Mouse (Mus musculus) left cerebral cortex, adult 8-10 months (tissue): ENCODE results near the gene Nfkbia. TPM values are rescaled to one million over a fixed set of nuclear protein-coding genes. Genes with fewer than 3 reads are reported as not detected.

Experiments used
- DNase-seq, 2 experiments: peaks; one replicate each; pipeline ENCODE4 v3.0.0; 2022; ENCODE audit warnings: low spot score in 2 of 2
- total RNA-seq, 4 experiments: library from RNA; stranded (reverse); gene quantifications; 2 replicates each; pipeline ENCODE4 v1.2.4; 2022

Nfkbia gene
- total RNA-seq, 4 experiments from 2014 or later = 30.4 to 36.8 (median 35.1) TPM

DNA sequence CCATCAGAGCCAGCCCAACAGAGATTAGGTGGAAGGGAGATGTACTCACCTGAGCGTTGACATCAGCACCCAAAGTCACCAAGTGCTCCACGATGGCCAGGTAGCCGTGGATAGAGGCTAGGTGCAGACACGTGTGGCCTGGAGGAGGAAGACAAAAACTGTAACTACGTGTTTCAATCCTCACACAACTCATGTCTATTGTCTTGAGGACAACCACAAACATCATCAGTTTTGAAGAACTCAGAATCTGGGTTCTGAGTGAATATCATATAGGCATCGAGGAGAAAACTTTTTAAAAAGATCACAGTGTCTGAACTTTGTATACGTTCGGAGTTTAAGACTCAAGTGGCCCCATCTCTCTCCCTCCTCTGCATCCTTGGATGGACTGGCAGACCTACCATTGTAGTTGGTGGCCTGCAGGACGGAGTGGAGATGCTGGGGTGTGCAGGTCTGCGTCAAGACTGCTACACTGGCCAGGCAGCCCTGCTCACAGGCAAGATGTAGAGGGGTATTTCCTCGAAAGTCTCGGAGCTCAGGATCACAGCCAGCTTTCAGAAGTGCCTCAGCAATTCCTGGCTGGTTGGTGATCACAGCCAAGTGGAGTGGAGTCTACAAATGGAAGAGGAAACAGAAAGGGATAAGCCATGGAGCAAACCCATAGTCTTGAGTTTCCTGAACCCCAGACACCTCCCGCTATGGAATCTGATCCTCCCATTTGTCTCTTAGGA is 1.6 kb downstream of the Nfkbia start:
- DNase-seq = no peak

DNA sequence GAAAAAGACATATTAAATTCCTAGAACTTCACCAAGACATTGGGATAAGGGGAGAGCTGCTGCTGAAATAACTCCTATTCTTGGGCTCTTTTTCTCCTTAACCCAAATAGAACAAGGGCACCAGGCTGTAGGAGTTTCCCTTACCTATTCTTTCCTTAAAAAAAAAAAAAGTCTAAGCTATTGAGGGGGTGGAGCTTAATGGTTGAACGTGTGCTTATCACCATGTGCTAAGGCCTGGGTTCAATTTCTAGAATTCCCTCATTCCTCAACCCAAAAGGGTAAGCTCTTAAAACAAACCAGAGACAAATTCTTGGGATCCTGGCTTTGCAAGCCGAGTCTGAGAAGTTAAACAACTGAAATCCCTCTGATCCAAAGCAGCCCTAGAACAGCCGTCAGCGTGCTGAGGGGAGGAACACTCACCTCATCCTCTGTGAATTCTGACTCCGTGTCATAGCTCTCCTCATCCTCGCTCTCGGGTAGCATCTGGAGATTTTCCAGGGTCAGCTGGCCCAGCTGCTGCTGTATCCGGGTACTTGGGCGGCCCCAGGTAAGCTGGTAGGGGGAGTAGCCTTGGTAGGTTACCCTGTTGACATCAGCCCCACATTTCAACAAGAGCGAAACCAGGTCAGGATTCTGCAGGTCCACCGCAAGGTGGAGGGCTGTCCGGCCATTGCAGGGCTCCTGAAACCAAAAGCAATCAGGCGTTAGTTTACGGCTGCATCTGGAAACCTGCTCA is 2.3 kb downstream of the Nfkbia start:
- DNase-seq = no peak

DNA sequence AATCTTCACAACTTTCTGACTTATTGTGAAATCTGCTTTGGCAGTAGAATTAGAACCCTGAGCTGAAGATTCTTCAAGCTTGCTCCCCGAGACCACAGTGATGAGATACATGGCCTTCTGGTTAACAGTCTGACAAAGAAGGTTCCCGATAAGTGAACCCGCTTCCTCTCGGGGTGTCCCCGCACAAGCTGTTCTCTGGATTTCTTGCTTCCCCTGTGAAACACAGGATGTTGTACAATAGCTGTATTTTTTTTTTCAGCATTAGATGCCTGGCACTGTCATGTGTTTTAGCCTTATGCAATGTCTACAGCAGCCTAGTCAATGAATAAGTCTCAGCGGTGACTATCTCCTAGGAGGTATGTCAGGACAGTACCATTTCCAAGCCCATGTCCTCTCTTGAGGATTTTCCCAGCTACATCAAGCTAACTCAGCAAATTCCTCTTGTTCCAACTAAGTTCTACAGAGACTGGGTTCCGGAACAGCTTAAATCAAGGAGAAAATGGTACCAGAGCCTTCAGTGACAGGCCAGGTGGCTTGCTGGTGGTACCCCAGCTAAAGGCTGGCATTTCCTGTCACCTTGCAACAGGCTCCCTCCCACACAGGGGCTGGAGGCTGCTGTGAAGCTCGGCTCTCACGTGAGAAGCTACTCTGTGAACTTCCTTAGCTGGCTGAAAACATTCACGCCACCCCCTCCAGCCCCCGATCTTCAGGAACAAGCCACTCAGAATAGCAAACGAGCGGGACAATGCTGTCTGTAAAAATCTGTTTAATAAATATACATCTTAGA is 3.6 kb downstream of the Nfkbia start:
- DNase-seq = no peak

DNA sequence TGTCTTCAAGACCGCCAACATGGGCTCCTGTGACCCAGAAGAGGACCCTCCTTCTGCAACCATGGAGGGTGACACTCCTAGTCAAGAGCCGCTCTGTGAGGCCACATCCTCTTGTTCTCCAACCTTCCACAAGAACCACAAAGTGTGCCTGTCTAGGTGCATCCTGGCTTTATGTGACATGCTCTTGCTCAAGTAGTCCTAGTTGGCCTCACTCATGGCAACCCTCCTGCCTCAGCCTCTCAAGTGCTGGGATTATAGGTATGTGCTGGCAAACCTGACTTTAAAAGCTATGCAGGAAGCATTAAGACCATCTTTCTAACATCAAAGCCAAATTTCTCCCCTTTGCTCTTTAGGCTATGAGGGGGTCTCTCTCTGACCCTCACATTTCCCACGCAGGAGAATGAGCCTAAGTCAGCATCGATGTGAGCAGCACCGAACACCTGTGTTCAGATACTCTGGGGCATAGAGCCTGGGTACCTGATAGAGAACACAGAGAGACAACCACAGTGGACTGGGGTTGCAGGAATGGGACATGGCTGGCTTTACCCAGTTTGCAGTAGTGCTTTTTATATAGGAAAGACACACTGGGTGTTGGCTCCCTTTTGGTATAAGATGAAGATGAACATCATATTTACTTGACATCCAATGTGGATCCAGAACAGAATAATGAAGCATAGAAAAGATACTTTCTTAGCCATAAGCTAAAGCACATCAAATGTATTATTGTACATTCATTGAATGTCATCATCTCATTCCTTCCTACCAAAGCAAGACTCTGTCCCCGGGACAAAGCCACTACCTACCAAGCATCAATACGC is 4.4 kb downstream of the Nfkbia start:
- DNase-seq = no peak

- DNase-seq = no peak
Observed at GRCm38 (mm10) chr12:55486923-55487674, 5.3 kb downstream of the Nfkbia start.

- no peak for DNase-seq
Observed at GRCm38 (mm10) chr12:55484800-55485199, 7.6 kb downstream of the Nfkbia start.

GRCm38 (mm10) chr12:55484079-55484774 is 8.2 kb downstream of the Nfkbia start:
- DNase-seq = no peak

GRCm38 (mm10) chr12:55483591-55483990 is 8.9 kb downstream of the Nfkbia start:
- no peak for DNase-seq

GRCm38 (mm10) chr12:55482732-55483131 is 9.7 kb downstream of the Nfkbia start:
- no peak for DNase-seq

DNA sequence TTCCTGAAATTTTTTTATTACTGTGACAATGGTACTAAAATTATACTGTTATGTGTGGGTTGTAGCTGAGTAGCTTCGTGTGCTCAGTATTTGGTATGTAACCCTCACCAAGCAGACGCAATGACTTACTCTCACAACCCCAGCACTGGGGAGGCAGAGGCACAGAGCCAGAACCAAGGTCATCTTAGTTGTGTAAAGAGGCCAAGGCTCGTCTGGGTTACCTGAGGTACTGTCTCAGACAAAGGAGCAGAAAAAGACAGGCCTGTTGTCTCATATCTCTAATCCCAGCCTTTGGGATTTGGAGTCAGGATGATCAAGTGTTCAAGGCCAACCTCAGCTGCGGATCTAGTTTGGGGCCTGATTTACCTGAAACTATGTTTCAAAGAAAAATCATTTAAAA is 10.7 kb downstream of the Nfkbia start:
- DNase-seq = no peak

GRCm38 (mm10) chr12:55480471-55481153 is 11.8 kb downstream of the Nfkbia start:
- DNase-seq = no peak

DNA sequence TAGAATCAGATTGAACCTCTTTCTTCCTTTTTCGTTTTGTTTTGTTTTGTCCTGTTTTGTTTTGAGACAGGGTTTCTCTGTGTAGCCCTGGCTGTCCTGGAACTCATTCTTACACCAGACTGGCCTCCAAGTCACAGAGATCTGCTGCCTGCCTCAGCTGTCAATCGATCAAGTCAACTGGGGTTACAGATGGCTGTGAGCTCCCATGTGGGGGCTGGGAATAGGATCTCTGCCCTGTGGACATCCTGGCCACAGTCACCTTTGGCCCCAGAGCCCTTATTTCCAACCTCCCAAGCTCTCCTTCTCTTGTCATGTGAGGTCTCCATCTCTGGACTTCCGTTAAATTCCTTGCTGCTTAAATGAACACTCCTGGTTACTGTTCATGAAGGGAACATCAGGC is 13.5 kb downstream of the Nfkbia start:
- no peak for DNase-seq

DNA sequence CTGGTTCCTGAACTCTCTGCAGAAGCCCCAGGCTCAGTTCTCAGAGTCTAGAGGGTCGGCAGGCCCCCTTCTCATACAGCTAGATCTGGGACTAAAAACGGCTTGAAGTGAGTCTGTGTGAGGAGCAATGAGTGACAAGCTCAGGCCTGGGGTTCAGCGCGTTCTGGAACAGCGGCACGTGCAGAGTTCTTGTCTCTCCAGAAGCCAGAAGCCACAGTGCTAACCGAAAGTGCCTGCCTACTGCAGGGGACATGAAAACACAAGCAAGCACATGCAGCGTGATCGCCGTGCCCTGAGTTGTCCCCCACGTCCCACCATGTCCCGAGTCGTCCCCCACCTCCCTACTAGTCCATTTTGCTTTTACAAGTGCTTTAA is 18.3 kb downstream of the Nfkbia start:
- DNase-seq = no peak

DNA sequence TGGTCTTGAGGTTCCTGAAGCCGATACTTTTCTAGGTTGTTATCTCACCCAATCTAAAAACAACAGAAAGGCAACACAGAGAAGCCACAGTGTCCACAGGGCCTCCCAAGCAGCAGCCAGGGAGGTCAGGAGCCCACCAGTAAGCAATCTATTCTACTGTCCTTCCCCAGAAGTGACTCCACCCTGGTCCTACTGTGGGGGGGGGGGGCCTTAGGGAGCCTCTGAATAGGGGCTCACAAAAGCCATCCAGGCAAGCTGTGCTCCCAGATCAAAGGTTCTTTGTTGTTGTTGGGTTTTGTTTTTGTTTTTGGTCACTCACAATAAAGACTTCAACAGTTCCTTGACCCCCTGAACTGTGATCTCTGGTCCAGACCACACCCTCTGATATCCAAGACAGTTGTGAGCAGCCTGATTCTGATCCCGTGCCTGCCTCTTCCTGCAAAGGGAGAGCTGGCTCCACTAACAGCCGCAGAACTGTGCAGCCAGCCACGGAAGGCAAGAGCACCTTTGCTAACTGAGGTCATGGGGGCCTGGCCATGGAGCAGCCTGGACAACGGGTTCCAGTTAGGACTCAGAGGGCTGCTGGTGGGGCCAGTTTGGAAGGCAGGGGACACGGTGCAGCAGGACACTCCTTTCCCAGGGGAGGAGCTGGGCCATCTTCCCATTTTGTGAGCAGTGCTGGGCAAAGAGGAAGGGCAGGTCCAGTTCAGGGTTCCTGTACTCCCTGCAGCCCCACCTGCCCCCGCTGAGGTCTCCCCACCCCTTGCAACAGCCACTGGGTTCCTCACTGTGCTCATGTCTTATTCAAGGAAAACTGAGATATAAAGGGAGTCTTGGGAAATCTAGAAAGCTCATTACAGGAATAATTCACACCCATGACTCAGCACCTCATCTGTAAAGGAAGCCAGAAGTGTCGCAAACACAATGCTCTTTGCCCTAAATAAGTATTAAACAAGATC is 18.9 kb downstream of the Nfkbia start:
- DNase-seq = no peak

DNA sequence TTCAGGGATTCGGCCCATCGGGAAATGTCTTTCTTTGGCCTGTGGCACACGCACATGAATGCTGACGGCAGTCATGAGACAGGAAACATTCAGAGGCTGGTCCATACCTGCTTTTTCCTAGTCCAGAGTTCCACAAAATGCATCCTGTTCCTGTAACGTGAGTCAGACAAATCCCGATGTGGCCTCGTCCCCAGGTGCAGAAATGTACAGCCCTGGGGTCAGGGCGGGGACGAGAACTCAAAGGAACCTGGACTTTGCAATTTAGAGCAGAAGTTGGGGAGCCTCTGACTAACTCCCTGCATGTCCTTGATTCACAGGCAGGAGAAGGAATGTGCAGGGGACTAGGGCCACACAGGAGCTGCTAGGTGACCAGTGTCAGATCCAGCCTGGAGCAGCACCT is 21.1 kb downstream of the Nfkbia start:
- no peak for DNase-seq

GRCm38 (mm10) chr12:55470442-55470841 is 22.0 kb downstream of the Nfkbia start:
- no peak for DNase-seq

- no peak for DNase-seq
Observed at GRCm38 (mm10) chr12:55467331-55468180, 24.9 kb downstream of the Nfkbia start.
